In the genomic region with DNA sequence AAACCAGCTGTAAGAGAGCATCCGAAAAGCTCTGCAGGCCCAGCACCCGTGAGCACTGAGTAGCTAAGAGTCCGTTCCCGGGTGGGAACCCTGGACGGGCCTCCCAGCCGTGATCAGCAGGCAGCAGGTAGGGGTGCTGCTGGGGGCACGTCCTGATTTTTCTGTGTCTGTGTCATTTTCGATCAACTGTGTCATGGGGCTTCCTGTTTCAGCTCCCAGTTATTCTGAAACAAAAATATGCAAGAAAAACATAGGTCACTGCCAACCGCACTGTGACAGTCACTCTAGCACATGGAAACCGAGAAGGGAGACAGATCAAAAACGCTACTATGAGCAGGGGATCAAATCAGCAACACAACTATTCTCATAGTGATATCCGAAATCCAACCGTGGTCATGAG, we compare ENCODE assay signal across 25 mouse cellular contexts.
DNase-seq lines count a peak whose midpoint lies in the region; ATAC-seq and TF ChIP-seq lines count a peak whose summit lies in the region.
"Had no signal": no experiment of that assay in that cellular context is flagged by ENCODE, and none has a peak within 500 bp of the region (broad histone marks: within the 10 kb centered on the region; RNA-seq: fewer than 3 reads in every experiment).

No protein-coding gene starts in this region.

- H3K4me3 ChIP-seq in heart, embryonic 11.5 days (ENCODE audit: low read depth, low read length): no peak overlapping the region
- no peak overlapping the region for H3K4me3 ChIP-seq in bone marrow macrophage, adult 2 months (ENCODE audit: insufficient read depth, low read length)
- H3K4me3 ChIP-seq in macrophage (ENCODE audit: inconsistent target): no peak overlapping the region
- no peak overlapping the region for H3K4me3 ChIP-seq in midbrain, embryonic 11.5 days (ENCODE audit: low read depth, low read length)
- H3K4me3 ChIP-seq: embryonic facial prominence, embryonic 13.5 days; embryonic facial prominence, embryonic 15.5 days; erythroblast, embryonic 14.5 days; forebrain, embryonic 10.5 days; forebrain, embryonic 13.5 days; forebrain, embryonic 15.5 days had no signal

- no peak for TF ChIP-seq CTCF in bone marrow macrophage, adult 2 months (IDR thresholded peaks at IDR 0.05; ENCODE audit: low read depth, low read length)

- no peak overlapping the region for H3K4me2 ChIP-seq in heart, embryonic 11.5 days
- H3K4me2 ChIP-seq in midbrain, embryonic 11.5 days: no peak overlapping the region
- H3K4me2 ChIP-seq: embryonic facial prominence, embryonic 13.5 days; embryonic facial prominence, embryonic 15.5 days; forebrain, embryonic 13.5 days; forebrain, embryonic 15.5 days had no signal

- no peak overlapping the region for H3K9ac ChIP-seq in heart, embryonic 11.5 days (ENCODE audit: low read depth, low read length)
- no peak overlapping the region for H3K9ac ChIP-seq in midbrain, embryonic 11.5 days (ENCODE audit: low read length)
- H3K9ac ChIP-seq: embryonic facial prominence, embryonic 13.5 days; embryonic facial prominence, embryonic 15.5 days; forebrain, embryonic 13.5 days; forebrain, embryonic 15.5 days; forebrain, postnatal 0 days had no signal

- no peak for TF ChIP-seq POLR2A in bone marrow macrophage, adult 2 months (IDR thresholded peaks at IDR 0.05; ENCODE audit: borderline replicate concordance, low read depth, low read length)

- 0 out of 2 replicates have a peak, but pooled peaks cover 3% of the 10 kb centered on the region for H3K9me3 ChIP-seq in heart, embryonic 11.5 days (replicated peaks; ENCODE audit: control insufficient read depth, low read length)
- no peaks in the 10 kb centered on the region for H3K9me3 ChIP-seq in midbrain, embryonic 11.5 days (ENCODE audit: control insufficient read depth, low read length)
- H3K9me3 ChIP-seq: embryonic facial prominence, embryonic 13.5 days; embryonic facial prominence, embryonic 15.5 days; forebrain, embryonic 10.5 days; forebrain, embryonic 13.5 days; forebrain, embryonic 15.5 days; G1E had no signal

- peak; percentile 86 for DNase-seq in heart, adult 11 months
- no peak for DNase-seq in midbrain, embryonic 11.5 days (ENCODE audit: low spot score, missing footprints)
- no peak for DNase-seq in cerebellum, postnatal 36 days
- DNase-seq: adrenal gland, adult 8-10 months; adrenal gland, postnatal 14 days; adrenal gland, postnatal 36 days; B cell, adult 2 months; cerebellum, adult 11 months; cerebellum, adult 18-20 months; cerebellum, adult 8-10 months; cerebellum, adult 9-11 months; cerebellum, postnatal 14 days; forebrain, postnatal 0 days had no signal

- H3K27ac ChIP-seq in heart, embryonic 11.5 days (ENCODE audit: low read depth, low read length): no peak overlapping the region
- peak overlapping the region; percentile 91; the same call in 1 of the 2 replicates for H3K27ac ChIP-seq in bone marrow macrophage, adult 2 months (ENCODE audit: insufficient read depth, low read depth, low read length)
- peak overlapping the region; percentile 93 for H3K27ac ChIP-seq in macrophage
- no peak overlapping the region for H3K27ac ChIP-seq in midbrain, embryonic 11.5 days (ENCODE audit: low read depth, low read length)
- H3K27ac ChIP-seq: embryonic facial prominence, embryonic 13.5 days; embryonic facial prominence, embryonic 15.5 days; forebrain, embryonic 10.5 days; forebrain, embryonic 13.5 days; forebrain, embryonic 15.5 days had no signal

- no peak for ATAC-seq in heart, embryonic 11.5 days (replicated peaks; ENCODE audit: insufficient number of reproducible peaks, low FRiP score, low TSS enrichment)
- ATAC-seq in midbrain, embryonic 11.5 days (ENCODE audit: low FRiP score): no peak
- ATAC-seq: activated CD4-positive, CD25-positive, alpha-beta regulatory T cell, adult 4 months; forebrain, embryonic 15.5 days; forebrain, postnatal 0 days; Patski had no signal

- 84% methylated on average over 13 of the region's 13 CpGs for WGBS in heart, embryonic 11.5 days (ENCODE audit: insufficient replicate concordance)
- 83% methylated on average over 13 of the region's 13 CpGs for WGBS in macrophage (ENCODE audit: missing documents)
- 88% methylated on average over 13 of the region's 13 CpGs for WGBS in midbrain, embryonic 11.5 days

- no peaks in the 10 kb centered on the region for H3K27me3 ChIP-seq in heart, embryonic 11.5 days (ENCODE audit: control insufficient read depth, insufficient read depth, low read length)
- no peaks in the 10 kb centered on the region for H3K27me3 ChIP-seq in midbrain, embryonic 11.5 days (ENCODE audit: control insufficient read depth, insufficient read depth, low read length)
- H3K27me3 ChIP-seq: embryonic facial prominence, embryonic 13.5 days; embryonic facial prominence, embryonic 15.5 days; forebrain, embryonic 13.5 days; forebrain, embryonic 15.5 days; Patski had no signal

- peaks cover 17% of the 10 kb centered on the region for H3K4me1 ChIP-seq in heart, embryonic 11.5 days (ENCODE audit: control insufficient read depth, insufficient read depth, low read length)
- H3K4me1 ChIP-seq in bone marrow macrophage, adult 2 months (ENCODE audit: control insufficient read depth, insufficient read depth, low read length): peaks cover 56% of the 10 kb centered on the region
- peaks cover 7% of the 10 kb centered on the region for H3K4me1 ChIP-seq in midbrain, embryonic 11.5 days (ENCODE audit: control insufficient read depth, insufficient read depth, low read length)

- no peaks in the 10 kb centered on the region for H3K36me3 ChIP-seq in heart, embryonic 11.5 days (ENCODE audit: control insufficient read depth, insufficient read depth, low read length)
- no peaks in the 10 kb centered on the region for H3K36me3 ChIP-seq in macrophage (ENCODE audit: inconsistent target)
- H3K36me3 ChIP-seq in midbrain, embryonic 11.5 days (ENCODE audit: control insufficient read depth, insufficient read depth, low read length): no peaks in the 10 kb centered on the region
- H3K36me3 ChIP-seq: embryonic facial prominence, embryonic 13.5 days; embryonic facial prominence, embryonic 15.5 days; forebrain, embryonic 10.5 days; forebrain, embryonic 15.5 days; G1E had no signal

- H3K79me2 ChIP-seq in macrophage (ENCODE audit: inconsistent target): peaks cover 64% of the 10 kb centered on the region; the same call in 1 of the 2 replicates

Comparison
In these comparisons a context has a peak if more than half of its experiments do, and no peak if none do; other contexts are left out.
1. H3K27ac ChIP-seq: peak in bone marrow macrophage, adult 2 months (single experiment) and macrophage (single experiment); none in heart, embryonic 11.5 days (single experiment) and midbrain, embryonic 11.5 days (single experiment).